Mouse (Mus musculus) heart, adult 9 months (tissue): ENCODE data around the gene Mast3.
A peak's percentile ranks its signal among the peaks of the same experiment; 100 is the strongest.

ENCODE experiments used
- DNase-seq, 2 experiments: peaks; one replicate each; pipeline ENCODE4 v3.0.0; 2022; ENCODE audit warnings: low spot score in 2 of 2

The Mast3 gene

DNA sequence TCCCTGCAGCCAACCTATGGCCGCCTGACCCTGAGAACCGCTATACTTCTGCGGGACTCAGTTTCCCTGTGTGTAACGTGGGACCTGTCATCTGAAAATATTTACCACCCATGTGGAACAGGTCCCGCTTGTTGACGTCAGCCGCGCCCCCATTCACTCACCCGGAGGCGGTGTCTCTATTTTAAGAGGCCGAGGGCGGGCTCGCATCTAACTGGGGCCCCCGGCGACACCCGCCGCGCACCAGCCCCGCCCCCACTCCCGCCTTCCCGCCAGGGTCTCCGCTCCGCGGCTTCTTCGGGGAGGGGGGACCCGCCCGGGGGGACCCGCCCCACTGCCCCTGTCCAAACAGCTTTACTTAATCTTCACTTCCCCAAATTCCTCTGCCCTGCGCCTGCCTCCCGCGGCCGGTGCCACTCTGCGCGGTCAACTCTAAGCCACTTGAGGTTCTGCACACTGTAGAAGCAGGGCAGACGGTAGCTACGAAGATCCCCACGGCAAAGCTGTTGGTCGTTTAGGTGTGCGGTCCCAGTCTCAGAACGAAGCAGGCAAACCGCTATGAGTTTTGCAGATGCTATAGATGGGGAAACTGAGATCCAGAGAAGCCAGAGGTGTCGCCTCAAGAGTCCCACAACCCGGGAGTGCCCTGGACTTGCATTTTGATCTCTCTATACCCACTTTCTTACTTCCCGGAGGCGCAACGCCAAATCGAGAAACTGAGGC is 933 bp downstream of the Mast3 start:
- peak in 1 of 2 experiments; percentile 56 for DNase-seq

DNA sequence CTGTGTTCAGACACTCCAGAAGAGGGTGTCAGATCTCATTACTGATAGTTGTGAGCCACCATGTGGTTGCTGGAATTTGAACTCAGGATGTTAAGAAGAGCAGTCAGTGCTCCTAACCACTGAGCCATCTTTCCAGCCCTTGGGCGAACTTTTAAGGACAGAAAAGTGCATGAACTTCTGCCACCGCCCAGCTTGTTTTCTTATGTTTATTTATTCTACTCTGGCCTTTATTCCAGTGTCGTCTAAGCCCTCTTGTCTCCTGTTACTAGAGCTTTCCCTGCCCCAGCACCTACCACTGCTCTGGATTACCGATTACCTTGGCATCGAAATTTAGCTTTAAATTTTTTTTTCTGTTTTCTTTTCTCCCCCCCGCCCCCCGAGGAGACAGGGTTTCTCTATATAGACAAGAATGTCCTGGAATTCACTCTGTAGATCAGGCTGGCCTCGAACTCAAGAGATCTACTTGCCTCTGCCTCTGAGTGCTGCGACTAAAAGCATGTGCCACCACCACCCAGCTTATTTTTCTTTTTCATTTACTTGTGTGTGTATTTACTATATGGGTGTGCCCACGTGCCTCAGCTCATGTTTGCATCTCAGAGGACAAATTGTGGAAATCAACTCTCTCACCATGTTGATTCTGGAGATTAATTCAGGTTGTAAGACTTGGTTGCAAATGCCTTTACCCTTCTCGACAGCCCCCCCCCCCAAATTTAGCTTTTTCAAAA is 1.9 kb downstream of the Mast3 start:
- no peak for DNase-seq

DNA sequence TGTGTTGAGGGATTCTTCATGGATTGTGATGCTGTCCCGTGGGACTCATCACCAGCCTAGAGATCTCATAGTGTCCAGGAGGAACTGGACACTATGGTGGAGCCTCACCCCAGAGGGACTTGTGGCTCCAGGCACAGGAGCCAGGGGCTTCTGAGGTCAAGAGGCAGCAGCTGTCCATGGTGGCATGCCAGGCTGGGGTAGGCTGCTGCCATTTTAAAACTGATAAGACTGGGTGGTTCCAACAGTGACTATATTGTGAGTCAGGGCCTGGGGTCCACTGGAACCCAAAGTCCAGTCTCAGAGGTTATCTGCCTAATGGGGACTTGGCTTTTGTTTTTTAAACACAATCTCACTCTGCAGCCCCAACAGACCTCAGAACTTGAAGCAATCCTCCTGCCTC is 3.0 kb downstream of the Mast3 start:
- no peak for DNase-seq

DNA sequence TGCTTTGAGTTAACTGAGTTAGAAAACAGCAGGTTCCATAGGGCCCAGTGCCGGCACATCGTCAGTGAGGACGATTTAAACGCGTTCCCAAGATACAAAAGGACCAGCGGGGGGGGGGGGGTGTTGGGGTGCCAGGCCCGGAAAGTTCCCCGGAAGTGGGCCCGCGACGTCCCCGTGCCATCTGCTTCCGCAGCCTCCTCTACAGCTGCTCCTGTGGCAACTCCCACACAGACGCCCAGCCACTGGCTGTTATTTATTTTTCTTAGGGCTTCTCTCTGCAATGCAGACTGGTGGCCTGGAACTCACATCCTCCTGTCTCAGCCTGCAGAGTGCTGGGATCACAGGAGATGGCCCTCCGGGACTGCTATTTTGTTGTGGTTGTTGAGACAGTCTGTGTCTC is 3.7 kb downstream of the Mast3 start:
- DNase-seq: no peak

DNA sequence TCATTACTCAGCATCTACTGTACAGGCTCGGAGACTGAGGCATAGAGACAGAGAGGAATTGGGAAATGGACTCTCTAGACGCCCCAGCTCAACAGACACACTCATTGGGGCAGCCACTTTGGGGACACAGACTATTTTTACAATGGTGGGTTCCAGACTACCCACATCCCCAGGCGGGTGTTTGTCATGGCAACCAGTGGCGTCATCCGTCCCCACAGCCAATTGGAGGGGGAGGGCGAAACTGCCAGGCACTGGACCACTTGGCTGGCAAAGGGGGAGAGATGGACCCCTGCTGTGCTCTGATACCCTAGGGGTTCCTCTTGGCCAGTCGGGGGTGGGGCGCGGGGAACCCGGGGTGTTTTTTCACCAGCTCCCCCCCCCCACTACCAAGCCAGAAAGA is 4.2 kb downstream of the Mast3 start:
- no peak for DNase-seq

DNA sequence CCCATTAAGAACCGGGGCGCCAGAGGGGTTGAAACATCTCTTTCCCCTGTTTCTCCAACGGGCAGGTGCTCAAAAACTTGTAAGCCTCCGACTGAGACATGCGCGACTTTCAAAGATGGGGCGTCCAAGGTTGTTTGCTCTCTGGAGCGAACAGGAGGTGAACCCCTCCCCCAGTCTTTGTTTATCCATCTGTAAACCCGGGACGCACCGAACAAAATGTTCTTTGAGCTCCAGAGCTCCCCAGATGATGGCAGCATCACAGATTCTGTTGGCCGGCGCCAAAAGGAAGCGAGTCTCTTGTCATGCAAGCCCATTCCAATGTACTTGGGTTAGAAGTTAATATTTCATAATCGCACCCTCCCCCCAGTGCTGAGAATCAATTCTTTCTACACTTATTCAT is 6.6 kb downstream of the Mast3 start:
- DNase-seq: no peak

DNA sequence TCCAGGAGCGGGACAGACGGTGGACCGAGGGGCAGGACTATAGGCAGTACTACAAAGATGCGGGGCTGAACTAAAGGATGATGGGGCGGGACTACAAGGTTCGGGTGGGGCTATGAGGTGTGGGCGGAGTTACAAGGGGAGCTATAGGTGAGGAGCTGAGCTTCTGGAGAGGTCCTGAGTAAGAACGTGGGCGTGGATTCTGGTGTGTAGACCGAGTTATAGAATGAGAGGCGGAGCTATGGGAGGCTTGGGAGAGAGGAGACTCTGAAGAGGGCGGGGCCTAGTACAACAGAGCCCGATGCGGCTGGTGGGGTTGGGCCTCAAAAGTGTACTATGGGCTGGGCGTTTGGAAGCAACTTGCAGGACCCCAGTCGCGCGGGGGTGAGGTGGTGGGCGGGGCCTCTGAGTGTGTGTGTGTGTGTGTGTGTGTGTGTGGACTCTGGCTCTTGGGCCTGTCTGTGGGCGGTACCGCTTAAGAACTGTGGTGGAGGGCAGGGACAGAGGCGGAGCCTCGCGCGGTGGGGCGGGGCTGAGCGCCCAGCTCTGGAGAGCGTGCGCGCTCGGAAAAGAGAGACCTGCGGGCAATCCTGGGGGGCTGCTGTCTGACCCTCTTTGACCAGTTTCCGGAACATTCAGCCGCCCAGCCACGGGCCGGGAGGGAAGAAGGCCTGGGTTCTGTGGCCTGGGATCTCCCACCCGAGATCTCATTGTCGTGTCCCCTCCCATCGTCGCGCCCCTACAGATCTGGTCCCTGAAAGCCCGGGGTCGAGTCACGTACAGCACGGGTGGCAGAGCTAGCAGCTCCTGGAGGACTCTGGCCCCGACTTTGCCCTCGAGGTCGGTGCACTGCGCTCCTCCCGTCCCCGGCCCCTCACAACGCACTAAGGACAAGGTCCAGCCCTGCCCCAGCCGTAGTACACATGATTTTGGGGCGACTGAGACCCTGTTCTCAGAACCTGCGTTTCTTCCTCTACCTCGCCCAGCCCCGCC is 7.5 kb downstream of the Mast3 start:
- peak; percentile 81 to 89 for DNase-seq

DNA sequence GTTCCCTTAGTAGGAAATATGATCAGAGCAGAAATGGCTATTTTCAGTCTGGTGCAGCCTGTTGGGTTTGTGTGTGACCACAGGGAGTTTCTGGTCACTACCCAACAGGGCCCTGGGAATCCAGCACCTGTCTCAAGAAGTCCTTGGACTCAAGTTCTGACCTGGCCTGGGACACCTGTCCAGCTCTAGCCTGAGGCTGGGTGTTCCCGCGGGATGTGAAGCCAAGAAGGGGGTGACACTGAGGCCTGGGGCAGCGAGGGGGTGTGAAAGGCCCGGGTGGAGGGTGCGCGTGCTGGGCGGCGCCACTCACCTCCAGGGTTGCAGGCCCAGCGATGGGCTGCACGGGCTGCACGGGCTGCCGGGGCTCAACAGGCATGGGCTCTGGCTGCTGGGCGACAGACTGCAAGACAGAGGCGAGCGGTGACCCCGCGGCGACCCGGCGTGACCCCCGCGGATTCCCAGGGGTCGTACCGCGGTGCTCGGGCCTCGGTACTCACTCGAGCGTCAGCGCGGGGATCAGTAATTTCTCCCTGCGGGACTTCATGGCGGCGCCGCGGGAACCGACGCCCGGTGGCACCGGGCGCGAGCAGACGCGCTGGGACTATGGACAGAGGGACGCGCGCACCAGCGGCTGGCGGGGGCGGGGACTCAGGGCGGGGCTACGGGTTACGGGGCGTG is 8.3 kb downstream of the Mast3 start:
- no peak for DNase-seq

DNA sequence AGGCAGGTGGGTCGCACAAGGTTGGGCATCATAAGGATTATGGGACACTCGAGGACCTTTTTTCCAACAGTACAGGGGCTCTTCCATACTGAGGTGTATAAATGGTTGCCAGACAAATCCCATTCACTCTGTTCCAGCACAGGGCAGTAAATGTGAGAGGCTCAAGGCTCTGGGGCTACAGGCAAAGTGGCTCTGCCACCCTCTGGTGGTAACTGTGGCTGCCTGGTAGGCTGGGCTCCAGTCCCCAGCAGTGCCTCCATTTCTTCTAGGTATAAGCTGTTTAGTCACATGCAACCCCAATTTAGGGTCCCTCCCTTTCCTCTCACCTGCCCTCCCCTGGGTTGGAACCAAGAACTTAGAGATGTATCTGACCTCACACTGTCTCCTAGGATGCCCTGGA is 9.5 kb downstream of the Mast3 start:
- DNase-seq: no peak

DNA sequence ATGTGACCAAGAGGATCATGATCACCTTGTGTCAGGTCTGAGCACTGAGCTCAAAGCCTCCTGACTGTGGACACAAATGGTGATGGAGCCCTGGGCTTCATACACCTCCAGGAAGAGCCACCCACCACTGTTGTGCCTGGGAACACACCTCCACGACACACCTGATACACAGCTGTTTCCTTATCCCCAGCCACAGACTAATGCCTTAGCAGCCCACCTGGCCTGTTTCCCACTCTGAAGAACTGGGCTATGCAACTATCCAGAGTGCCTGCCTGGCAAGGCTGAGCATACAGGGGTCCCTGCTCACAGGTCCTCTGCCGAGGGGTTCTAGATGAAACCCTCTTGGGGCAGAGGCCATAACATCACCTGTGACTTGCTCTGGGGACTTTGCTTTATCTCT is 10.6 kb downstream of the Mast3 start:
- DNase-seq: no peak

DNA sequence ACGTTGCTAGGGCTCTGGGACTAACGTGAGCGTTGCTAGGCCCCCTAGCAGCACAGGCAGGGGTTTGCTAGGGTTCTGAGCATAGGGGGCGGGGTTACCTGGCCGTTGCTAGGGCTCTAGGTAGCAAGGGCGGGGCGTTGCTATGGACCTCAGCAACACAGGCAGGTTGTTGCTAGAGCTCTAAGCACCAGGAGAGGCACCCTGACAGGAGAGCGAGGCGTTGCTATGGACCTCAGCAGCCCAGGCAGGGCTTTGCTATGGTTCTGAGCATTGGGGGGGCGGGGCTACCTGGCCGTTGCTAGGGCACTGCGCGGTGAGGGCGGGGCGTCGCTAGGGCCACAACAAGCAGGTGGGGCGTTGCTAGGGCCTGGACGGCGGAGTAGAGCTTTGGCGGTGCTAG is 12.2 kb downstream of the Mast3 start:
- DNase-seq: no peak

DNA sequence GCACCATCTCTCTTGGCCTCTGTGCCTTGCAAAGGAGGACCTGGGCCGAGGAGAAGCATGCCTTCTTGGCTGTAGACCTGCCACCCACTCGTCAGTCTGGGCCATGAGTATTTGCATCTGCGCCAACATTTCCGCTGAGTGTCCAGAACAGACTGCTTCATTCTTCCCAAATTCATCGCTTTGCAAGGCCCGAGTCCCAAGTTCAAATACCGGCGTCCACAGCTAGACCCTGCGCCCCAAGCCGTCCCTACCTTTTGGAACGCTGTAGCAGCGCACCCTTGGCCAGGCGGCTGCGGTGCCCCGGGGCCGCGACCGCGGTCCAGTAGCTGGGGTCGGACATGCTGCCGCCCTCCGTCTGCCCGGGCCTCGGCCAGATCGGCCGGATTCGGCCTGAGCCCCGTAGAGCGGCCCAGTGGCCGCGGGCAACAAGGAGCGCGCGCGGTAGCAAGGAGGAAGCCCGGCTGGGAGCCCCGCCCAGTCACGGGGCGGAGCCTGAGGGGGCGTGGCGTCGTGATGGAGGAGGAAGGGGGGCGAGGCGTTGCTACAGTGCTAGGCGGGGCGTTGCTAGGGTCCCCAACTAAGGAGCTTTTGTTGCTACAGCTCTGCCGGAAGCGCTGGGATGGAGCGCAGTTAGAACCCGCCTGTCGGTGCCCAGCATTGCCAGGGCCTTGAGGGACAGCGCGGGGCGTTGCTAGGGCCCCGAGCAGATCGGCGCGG is 12.7 kb downstream of the Mast3 start:
- DNase-seq: peak; percentile 96

DNA sequence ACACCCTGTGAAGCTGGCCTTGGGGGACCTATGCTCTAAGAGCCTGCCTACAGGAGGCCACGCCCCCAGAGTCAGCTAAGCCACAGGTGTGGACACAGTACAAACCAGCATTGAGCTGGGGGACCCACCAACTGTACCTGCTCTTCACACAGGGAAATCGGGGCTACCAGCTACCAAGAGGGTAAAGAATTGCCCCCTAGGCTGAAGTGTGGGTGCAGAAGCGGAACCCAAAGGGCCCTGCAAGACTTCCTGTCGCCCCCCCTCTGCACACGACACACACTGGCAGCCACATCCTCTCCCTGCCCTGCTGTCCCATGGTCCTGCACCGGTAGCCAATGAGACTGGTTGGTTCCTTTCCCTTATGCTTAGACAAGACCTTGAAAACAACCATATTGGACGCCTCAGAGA is 13.6 kb downstream of the Mast3 start:
- no peak for DNase-seq

DNA sequence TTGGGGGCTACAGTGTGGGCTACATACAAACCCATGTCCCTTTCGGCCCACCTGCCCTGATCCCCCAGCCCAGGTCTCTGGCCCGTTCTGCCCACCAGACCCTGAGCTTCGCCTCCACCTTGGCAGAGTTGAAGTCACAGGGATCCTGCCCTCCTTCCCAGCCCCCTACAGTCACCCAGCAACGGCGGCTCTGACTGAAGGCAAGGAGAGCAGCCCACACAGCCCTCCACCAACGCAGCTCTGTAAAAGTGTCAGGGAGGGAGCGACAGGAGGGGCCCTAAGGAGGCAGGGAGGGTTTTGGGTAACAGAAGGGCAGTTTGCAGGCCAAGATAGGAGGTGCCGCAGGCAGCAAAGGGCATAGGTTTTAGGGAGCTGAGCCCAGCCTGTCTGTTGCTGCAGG is 14.0 kb downstream of the Mast3 start:
- no peak for DNase-seq

DNA sequence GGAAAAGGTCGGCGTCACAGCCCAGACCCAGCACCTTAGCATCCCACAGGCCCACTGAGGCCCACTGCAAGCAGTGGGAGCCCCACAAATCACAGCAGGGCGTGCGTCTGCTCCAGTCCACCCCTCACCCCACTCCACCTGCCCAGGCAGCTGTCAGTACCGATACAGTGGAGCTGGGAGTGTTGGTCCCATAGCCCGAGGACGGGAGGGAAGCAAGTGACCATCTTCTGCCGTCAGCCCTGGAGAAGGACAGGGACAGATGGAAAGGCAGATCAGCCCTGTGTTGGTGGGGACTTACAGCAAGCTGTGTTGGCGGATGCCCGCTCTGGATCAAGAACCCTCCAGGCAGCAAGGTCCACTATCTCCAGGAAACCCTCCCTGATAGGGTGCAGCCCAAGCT is 15.8 kb downstream of the Mast3 start:
- DNase-seq: no peak

DNA sequence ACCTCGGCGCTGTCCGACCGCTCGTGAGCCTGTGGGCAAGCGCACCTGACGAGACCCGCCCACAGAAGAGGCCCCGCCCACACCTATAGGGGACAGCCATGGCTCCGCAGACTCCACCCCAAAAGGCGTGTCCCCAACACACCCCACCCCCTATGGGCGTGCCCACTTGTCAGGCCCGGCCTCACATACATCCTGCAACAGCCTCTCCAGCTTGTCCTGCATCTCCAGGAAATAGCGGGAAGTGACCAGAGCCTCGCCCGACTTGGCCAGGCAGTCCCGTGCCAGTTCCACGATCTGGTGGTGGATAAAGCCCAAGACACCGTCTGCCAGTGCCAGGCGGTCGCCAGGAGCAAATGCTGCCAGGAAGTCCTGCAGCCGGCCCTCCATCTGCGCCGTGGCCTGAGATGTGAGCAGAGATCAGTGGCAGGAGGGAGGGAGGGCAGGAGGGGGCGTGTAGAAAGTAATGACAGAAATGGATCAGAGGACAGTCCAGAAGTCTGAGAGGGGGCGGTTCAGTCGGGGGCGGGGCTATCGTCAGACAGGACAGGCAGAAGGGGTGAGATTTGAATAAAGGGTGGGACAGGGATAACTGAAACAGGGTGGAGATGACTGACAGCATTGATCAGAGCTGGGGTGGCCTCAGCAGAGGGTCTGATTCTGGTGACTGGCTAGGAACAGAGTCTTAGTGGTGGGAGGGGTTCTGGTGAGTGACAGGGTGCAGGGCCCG is 16.8 kb downstream of the Mast3 start:
- DNase-seq: no peak

DNA sequence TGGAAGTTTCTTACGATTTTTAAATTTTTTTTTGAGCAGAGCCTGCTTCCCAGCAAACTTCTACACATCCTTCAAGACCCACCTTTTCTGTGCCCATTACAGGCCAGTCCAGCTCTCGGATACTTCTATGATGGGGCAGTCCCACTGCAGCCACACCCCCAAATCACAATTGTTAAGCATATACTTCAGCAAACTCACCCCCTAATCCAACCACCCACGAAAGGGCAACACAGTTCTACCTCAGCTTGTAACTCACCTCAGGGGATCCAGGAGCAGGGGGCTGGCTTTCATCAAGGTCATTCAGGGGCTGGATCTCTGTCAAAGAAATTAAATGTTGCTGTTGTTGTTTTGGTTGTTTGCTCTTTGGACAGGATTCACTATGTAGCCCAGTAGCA is 17.8 kb downstream of the Mast3 start:
- no peak for DNase-seq

DNA sequence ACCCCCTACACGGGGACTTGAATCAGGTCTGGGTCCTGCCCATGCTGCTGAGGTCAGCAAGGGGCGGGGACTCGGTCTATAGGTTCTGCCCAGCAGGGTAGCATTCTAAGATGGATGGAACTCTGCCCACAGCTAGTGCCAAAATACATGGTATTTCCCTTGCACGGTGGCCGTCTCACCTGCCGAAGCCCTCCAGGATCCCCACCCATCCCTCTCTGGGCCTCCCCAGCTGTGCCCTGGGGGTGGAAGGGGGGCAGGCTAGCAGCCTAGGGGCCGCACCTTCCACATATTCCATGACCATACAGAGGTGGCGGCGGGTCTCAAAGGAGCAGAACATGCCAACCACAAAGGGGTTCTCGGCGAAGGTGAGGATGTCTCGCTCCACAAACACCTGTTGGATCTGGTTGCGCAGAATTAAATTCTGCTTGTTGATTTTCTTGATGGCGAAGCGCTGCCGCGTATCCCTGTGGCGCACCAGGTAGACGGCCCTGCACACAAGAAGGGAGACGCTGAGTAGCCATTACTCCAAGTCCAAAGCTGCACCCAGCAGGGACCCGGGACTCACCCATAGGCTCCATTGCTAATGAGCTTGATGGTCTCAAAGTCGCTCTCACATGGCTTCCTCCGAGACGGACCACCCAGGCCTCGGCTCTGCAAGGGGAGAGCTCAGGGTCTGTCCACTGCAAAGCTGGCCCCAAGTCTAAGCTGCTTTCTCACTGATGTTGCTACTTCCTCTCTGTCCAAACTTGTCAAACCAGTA is 18.4 kb downstream of the Mast3 start:
- DNase-seq: no peak

DNA sequence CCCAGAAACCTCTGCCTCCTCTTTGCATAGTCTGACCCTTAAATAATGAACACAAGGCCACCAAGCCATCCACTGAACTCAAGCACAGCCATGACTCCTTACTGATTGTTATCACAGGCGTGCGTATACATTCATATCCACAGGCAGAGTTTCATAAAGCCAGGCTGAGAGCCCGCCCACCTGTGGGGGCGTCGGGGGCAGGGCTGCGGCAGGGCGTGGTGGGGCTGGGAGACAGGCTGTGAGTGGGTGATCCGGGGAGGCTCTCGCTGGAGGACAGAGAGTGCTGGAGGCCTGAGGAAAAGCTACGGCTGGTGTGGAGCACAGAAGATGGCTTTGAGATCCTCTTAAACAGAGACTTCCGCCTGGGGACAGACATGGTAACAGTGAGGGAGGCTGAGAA is 24.8 kb downstream of the Mast3 start:
- DNase-seq: no peak
